Mouse (Mus musculus): ENCODE measurements at regions not wholly inside any gene's neighbourhood (a gene's known extent, or its start where the extent isn't known, plus 50 kb on each side); places are given as distances from the start of the nearest gene placed in this dataset.

GRCm38 (mm10) chr3:148429012-148429865 is 561.1 kb downstream of the Adgrl2 start:
- TF ChIP-seq CTCF (IDR thresholded peaks at IDR 0.05; ENCODE audit: low read depth) (no peak), EP300 (IDR thresholded peaks at IDR 0.05; ENCODE audit: low read depth) (no peak)

All from heart, postnatal 0 days (tissue).